Mouse (Mus musculus) lung, postnatal 0 days (tissue): ENCODE data around the gene Ptpn4. TPM values are rescaled to one million over a fixed set of nuclear protein-coding genes. Genes with fewer than 3 reads are reported as not detected.

Source experiments
- ATAC-seq: fragments of 200-750 bp; cut with Nextera tagmentation; 2 replicates; pipeline ENCODE4 v1.8.0; 2017; ENCODE audit warnings: moderate library complexity
- DNase-seq: peaks from one replicate; pipeline ENCODE4 v3.0.0-alpha.2; 2016; ENCODE audit warnings: low spot score
- H3K27ac ChIP-seq: fragments of 300-500 bp; sonication (generic); 2 replicates; pipeline ENCODE4 v1.5.1; 2014; ENCODE audit warnings: antibody characterized with exemption, mild to moderate bottlenecking, low read length, mixed read lengths
- H3K27me3 ChIP-seq: fragments of 300-500 bp; sonication (generic); replicated peaks from 2 replicates; pipeline ENCODE4 v1.6.1; 2014; ENCODE audit warnings: low read length, mixed read lengths; ENCODE audit not compliant: insufficient read depth
- H3K36me3 ChIP-seq: fragments of 300-500 bp; sonication (generic); 2 replicates; pipeline ENCODE4 v1.6.1; 2014; ENCODE audit warnings: low read length, mixed read lengths; ENCODE audit not compliant: insufficient read depth
- H3K4me1 ChIP-seq: fragments of 300-500 bp; sonication (generic); 2 replicates; pipeline ENCODE4 v1.6.1; 2014; ENCODE audit warnings: antibody characterized with exemption, low read depth, low read length, mixed read lengths; ENCODE audit not compliant: insufficient read depth
- H3K4me2 ChIP-seq: fragments of 300-500 bp; sonication (generic); replicated peaks from 2 replicates; pipeline ENCODE4 v1.6.1; 2014; ENCODE audit warnings: low read depth, mild to moderate bottlenecking, low read length, moderate library complexity, mixed read lengths
- H3K4me3 ChIP-seq: fragments of 300-500 bp; sonication (generic); 2 replicates; pipeline ENCODE4 v1.5.1; 2014; ENCODE audit warnings: low read depth, low read length
- H3K9ac ChIP-seq: fragments of 300-500 bp; sonication (generic); replicated peaks from 2 replicates; pipeline ENCODE4 v1.6.1; 2014; ENCODE audit warnings: low read depth, mild to moderate bottlenecking
- H3K9me3 ChIP-seq: fragments of 300-500 bp; sonication (generic); 2 replicates; pipeline ENCODE4 v1.6.1; 2016; ENCODE audit warnings: low read length, mixed read lengths
- CTCF ChIP-seq: IDR thresholded peaks from 2 replicates; pipeline ENCODE4 v1.5.1; 2016; ENCODE audit warnings: antibody characterized with exemption, mild to moderate bottlenecking
- EP300 ChIP-seq: IDR thresholded peaks from 2 replicates; pipeline ENCODE4 v1.6.1; 2016; ENCODE audit warnings: antibody characterized with exemption, mild to moderate bottlenecking, control low read depth
- WGBS: fragments of 180-500 bp; shearing (Covaris S2); extraction: QIAGEN DNeasy Blood & Tissue Kit; methylation state at CpG from one replicate; pipeline ENCODE4 v1.1.7; 2014; 5-methylcytosine and 5-hydroxymethylcytosine counted together
- polyA plus RNA-seq: library from polyadenylated mRNA; unstranded; fragments of >200 nt; fragmentation: Nextera tagmentation; extraction: Ambion mirVana; gene quantifications from 2 replicates; pipeline ENCODE4 v1.2.1, GENCODE M21; 2015

The Ptpn4 gene
- polyA plus RNA-seq, 1 experiment from 2014 or later = 4.8 TPM

DNA sequence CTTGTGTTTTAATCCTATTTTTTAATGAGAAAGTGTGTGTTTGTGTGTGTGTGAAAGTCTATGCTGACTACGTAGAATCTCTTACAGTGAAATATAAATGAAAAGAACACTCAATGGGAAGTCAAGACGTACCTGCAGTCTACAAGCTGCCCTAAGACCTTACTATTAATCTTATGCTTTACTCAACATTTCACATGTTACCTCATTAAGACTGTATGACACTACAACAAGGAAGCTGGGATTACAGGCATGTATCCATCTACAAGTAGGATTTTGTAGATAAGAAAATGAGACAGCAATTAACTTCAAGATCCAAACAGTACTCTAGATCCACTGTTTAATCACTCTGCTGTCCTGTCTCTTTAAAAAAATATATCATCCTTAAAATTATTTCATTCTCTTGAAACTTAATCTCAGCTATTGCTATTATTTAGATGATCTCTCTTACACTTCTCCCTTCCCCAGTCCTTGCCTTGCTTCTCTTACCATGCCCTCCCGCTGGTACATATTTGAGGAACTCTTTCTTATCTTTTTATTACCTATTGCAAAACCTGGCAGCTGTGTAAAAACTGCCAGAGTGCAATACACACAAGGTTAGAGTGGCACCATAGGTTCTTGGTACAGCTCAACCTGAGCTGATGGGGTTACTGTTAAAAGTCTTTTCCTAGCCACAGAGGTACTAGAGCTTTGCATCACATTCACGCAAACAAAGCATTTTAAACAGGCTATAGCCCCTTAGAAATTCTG, 130.8 kb downstream of the Ptpn4 start:
- H3K27me3 ChIP-seq = no peaks in the 10 kb centered on the region
- no peak overlapping the region for H3K4me2 ChIP-seq
- H3K4me3 ChIP-seq = no peak overlapping the region
- WGBS = 79% methylated on average over 4 of the region's 4 CpGs
- TF ChIP-seq EP300 (no peak), CTCF (no peak)
- H3K9ac ChIP-seq = no peak overlapping the region
- no peak overlapping the region for H3K27ac ChIP-seq
- no peak for ATAC-seq
- H3K9me3 ChIP-seq = no peaks in the 10 kb centered on the region
- peak; percentile 9 for DNase-seq
- no peaks in the 10 kb centered on the region; the same call in 1 of the 2 replicates for H3K36me3 ChIP-seq
- no peaks in the 10 kb centered on the region for H3K4me1 ChIP-seq

DNA sequence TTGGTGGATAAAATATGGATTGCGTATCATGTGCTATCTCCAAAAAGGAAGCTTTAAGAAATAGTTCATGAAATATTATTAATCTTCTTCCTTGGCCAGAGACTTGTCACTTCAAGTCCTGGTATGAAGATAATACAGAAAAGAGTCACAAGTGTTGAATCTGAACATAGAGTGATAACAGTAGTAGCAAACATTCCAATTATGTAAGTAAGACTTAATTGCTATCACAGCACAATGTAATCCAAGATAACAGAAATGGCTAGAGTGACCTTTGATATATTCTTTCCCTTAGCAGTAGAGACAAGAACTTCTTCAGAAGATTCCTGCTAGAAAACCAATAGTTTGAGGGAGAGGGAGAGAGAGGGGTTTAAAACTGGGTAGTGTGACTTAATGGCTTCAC, 140.6 kb downstream of the Ptpn4 start:
- Histone ChIP-seq H3K9ac (no peak overlapping the region), H3K4me1 (no peaks in the 10 kb centered on the region), H3K9me3 (no peaks in the 10 kb centered on the region), H3K27me3 (no peaks in the 10 kb centered on the region), H3K36me3 (0 out of 2 replicates have a peak, but pooled peaks cover 7% of the 10 kb centered on the region), H3K27ac (no peak overlapping the region), H3K4me2 (no peak overlapping the region), H3K4me3 (no peak overlapping the region)
- ATAC-seq (no peak), DNase-seq (no peak)
- TF ChIP-seq CTCF (no peak), EP300 (no peak)
- 93% methylated on average over 1 of the region's 1 CpGs for WGBS

DNA sequence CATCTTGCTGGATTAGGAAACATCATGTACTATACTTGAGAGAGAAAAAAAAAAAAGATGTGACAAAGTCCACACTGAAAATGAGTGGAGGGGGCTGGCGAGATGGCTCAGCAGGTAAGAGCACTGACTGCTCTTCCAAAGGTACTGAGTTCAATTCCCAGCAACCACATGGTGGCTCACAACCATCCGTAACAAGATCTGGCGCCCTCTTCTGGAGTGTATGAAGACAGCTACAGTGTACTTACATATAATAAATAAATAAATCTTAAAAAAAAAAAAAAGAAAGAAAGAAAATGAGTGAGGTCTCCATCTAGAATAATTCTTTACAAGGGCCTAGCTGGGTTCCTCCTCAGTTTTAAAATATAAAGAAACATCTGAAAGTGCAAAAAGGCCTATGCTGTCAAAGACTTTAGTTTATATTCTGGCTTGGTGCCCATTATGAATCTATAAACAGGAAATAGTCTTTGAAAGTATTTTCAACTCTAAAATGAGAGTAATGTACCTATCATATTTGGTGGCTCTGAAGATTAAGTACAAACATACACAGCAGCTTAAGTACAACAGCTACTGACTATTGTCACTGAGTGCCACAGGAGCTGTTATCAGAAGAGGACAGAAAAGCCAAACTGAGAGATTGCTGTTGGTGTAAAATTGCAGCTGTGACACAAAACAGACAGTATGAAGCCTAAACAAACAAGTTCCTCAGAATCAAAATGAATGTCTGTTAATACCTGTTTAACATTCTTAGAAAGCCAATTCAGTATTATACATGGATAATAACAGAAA, 151.4 kb downstream of the Ptpn4 start:
- 89% methylated on average over 3 of the region's 3 CpGs for WGBS
- no peak overlapping the region for H3K27ac ChIP-seq
- no peak for ATAC-seq

DNA sequence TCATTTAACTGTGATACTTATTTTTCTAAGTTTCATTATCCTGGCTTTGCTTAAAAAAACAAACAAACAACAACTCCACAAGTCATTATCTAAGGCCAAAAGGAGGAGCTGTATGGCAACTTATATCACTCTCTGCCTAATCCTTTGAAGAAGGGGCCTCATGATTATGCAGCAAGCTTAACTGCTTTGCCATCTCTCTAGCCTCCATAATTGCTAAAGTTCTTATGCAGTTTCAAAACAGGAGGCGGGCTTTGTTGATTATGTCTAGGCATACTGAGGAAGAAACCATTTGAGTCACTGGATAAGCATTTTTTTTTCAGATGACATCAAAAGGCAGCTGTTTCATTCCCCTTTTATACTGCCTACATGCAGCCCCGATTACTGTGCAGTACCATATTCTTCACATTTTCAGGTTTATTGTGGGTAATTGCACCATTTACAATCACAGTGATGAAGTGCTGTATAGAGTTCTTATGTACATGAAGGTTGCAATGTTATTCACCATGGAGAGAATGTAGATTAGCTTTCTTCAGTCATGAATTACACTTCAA, 155.7 kb downstream of the Ptpn4 start:
- no peaks in the 10 kb centered on the region for H3K9me3 ChIP-seq
- H3K4me1 ChIP-seq = no peaks in the 10 kb centered on the region
- H3K9ac ChIP-seq = no peak overlapping the region
- no peak overlapping the region for H3K4me2 ChIP-seq
- no peak overlapping the region for H3K27ac ChIP-seq
- DNase-seq (no peak), ATAC-seq (no peak)
- H3K4me3 ChIP-seq = no peak overlapping the region
- H3K36me3 ChIP-seq = no peaks in the 10 kb centered on the region
- no peak for TF ChIP-seq EP300
- TF ChIP-seq CTCF = no peak
- H3K27me3 ChIP-seq = no peaks in the 10 kb centered on the region
- 79% methylated on average over 2 of the region's 2 CpGs for WGBS

More for the DNA sequence above, 151.4 kb downstream of the Ptpn4 start:
- no peaks in the 10 kb centered on the region for H3K4me1 ChIP-seq
- TF ChIP-seq CTCF = peak; percentile 7; the same call in 1 of the 2 replicates
- no peak for TF ChIP-seq EP300
- H3K4me2 ChIP-seq = no peak overlapping the region
- H3K36me3 ChIP-seq = peaks cover 2% of the 10 kb centered on the region; the same call in 1 of the 2 replicates
- H3K4me3 ChIP-seq = no peak overlapping the region
- DNase-seq = peak; percentile 21
- no peaks in the 10 kb centered on the region for H3K9me3 ChIP-seq
- no peaks in the 10 kb centered on the region for H3K27me3 ChIP-seq
- no peak overlapping the region for H3K9ac ChIP-seq

DNA sequence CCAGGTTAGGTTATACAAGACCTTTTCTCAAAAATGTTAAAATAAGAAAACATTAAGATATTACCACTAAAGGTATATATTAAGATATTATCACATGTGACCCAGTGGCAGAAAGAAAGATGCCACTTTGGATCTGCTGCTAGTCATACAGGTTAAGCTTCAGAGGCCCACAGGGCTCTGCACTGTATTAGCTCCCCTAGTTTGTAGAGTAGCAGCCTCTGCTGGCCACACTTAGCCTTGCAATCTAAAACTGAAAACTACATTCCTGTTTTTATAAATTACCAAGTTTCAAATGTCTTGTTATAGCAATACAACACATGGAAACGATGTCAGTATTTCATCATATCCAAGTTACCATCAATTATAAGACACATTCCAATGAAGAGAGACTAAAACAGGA, 162.4 kb downstream of the Ptpn4 start:
- Histone ChIP-seq H3K9me3 (no peaks in the 10 kb centered on the region), H3K27ac (no peak overlapping the region), H3K27me3 (no peaks in the 10 kb centered on the region), H3K4me2 (no peak overlapping the region), H3K4me1 (no peaks in the 10 kb centered on the region), H3K4me3 (no peak overlapping the region), H3K36me3 (no peaks in the 10 kb centered on the region), H3K9ac (no peak overlapping the region)
- TF ChIP-seq CTCF = peak; percentile 88
- TF ChIP-seq EP300 = no peak
- DNase-seq (peak; percentile 68), ATAC-seq (peak; percentile 63; the same call in 1 of the 2 replicates)
- 54% methylated on average over 1 of the region's 1 CpGs for WGBS

DNA sequence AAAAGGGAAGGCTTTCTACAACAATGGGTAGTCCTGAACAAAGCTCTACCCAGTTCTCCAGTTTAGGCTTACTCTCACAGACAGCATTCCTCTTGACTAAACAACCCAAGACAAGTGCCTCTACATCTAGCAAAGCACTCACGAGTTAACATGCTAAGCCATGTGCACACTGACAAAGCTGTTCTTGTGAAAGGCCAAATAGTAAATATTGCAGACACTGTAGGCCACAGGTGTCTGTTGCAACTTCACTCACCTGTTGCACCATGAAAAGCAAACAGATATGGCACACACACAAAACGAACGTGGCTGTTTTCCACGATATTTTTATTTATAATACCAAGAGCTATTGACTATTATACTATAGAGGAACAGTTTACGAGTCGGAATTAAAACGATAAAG, 170.5 kb downstream of the Ptpn4 start:
- Histone ChIP-seq H3K9ac (no peak overlapping the region), H3K4me2 (no peak overlapping the region), H3K27ac (peak overlapping the region; percentile 32; the same call in 1 of the 2 replicates), H3K27me3 (no peaks in the 10 kb centered on the region), H3K9me3 (no peaks in the 10 kb centered on the region), H3K4me1 (no peaks in the 10 kb centered on the region), H3K4me3 (no peak overlapping the region), H3K36me3 (no peaks in the 10 kb centered on the region)
- DNase-seq (peak; percentile 81), ATAC-seq (peak; percentile 96)
- TF ChIP-seq EP300 (peak; percentile 87), CTCF (no peak)
- 66% methylated on average over 7 of the region's 7 CpGs for WGBS
